Mouse (Mus musculus) limb, embryonic 14.5 days (tissue): ENCODE measurements around the gene Tbc1d14. TPM values are rescaled to one million over a fixed set of nuclear protein-coding genes. Genes with fewer than 3 reads are reported as not detected.

Source experiments
- ATAC-seq: fragments of 200-750 bp; cut with Nextera tagmentation; 2 replicates; pipeline ENCODE4 v1.8.0; 2017; ENCODE audit warnings: low read depth, moderate number of reproducible peaks, moderate TSS enrichment; ENCODE audit not compliant: low FRiP score
- DNase-seq: peaks from one replicate; pipeline ENCODE4 v3.0.0-alpha.2; 2015; ENCODE audit warnings: low spot score
- H3K27ac ChIP-seq: fragments of 300-500 bp; sonication (generic); replicated peaks from 2 replicates; pipeline ENCODE4 v1.5.1; 2014; ENCODE audit warnings: low read depth, mild to moderate bottlenecking, low read length, moderate library complexity, mixed read lengths
- H3K27me3 ChIP-seq: fragments of 300-500 bp; sonication (generic); 2 replicates; pipeline ENCODE4 v1.6.1; 2014; ENCODE audit warnings: low read length, mixed read lengths; ENCODE audit not compliant: control insufficient read depth, insufficient read depth
- H3K36me3 ChIP-seq: fragments of 300-500 bp; sonication (generic); 2 replicates; pipeline ENCODE4 v1.6.1; 2014; ENCODE audit warnings: mild to moderate bottlenecking, low read length, moderate library complexity, mixed read lengths; ENCODE audit not compliant: control insufficient read depth, insufficient read depth
- H3K4me1 ChIP-seq: fragments of 300-500 bp; sonication (generic); 2 replicates; pipeline ENCODE4 v1.6.1; 2014; ENCODE audit warnings: antibody characterized with exemption, low read length, mixed read lengths; ENCODE audit not compliant: control insufficient read depth, insufficient read depth
- H3K4me2 ChIP-seq: fragments of 300-500 bp; sonication (generic); replicated peaks from 2 replicates; pipeline ENCODE4 v1.6.1; 2014; ENCODE audit warnings: low read depth, mild to moderate bottlenecking, low read length, moderate library complexity; ENCODE audit not compliant: severe bottlenecking
- H3K4me3 ChIP-seq: fragments of 300-500 bp; sonication (generic); replicated peaks from 2 replicates; pipeline ENCODE4 v1.5.1; 2014; ENCODE audit warnings: low read length
- H3K9ac ChIP-seq: fragments of 300-500 bp; sonication (generic); 2 replicates; pipeline ENCODE4 v1.6.1; 2014; ENCODE audit warnings: mild to moderate bottlenecking, low read depth, low read length, moderate library complexity; ENCODE audit not compliant: severe bottlenecking
- H3K9me3 ChIP-seq: fragments of 300-500 bp; sonication (generic); 2 replicates; pipeline ENCODE4 v1.6.1; 2016; ENCODE audit warnings: low read length; ENCODE audit not compliant: control insufficient read depth
- POLR2A ChIP-seq: fragments of 200-500 bp; IDR thresholded peaks from 2 replicates; pipeline ENCODE4 v1.8.0; 2012; ENCODE audit warnings: inconsistent platforms, mild to moderate bottlenecking, moderate library complexity, borderline replicate concordance; ENCODE audit not compliant: insufficient read depth, insufficient read length; ENCODE audit errors: extremely low read depth
- WGBS: fragments of 180-500 bp; shearing (Covaris S2); extraction: QIAGEN DNeasy Blood & Tissue Kit; methylation state at CpG from one replicate; pipeline ENCODE4 v1.1.7; 2014; 5-methylcytosine and 5-hydroxymethylcytosine counted together
- polyA plus RNA-seq, 2 experiments: library from polyadenylated mRNA; depleted of rRNA in 1 of 2; stranded (reverse) in 1 of 2; unstranded in 1 of 2; fragments of >200 nt; fragmentation: Nextera tagmentation in 1 of 2; extraction: Ambion mirVana in 1 of 2; gene quantifications; 2 replicates each; pipeline versions ENCODE4 v1.2.1 to v1.2.3; 2012 to 2014

Tbc1d14 gene
- polyA plus RNA-seq, 2 experiments = 37.9 to 46.6 TPM

GRCm38 (mm10) chr5:36618356-36618755 lies 25.3 kb upstream of the Tbc1d14 start:
- H3K4me1 ChIP-seq = no peaks in the 10 kb centered on the region
- peaks cover 54% of the 10 kb centered on the region for H3K36me3 ChIP-seq
- ATAC-seq (no peak), DNase-seq (no peak)
- no peaks in the 10 kb centered on the region for H3K27me3 ChIP-seq
- no peak overlapping the region for H3K27ac ChIP-seq
- H3K9ac ChIP-seq = no peak overlapping the region
- no peak overlapping the region for H3K4me2 ChIP-seq
- H3K4me3 ChIP-seq = no peak overlapping the region
- H3K9me3 ChIP-seq = no peaks in the 10 kb centered on the region
- TF ChIP-seq POLR2A = no peak
- 78% methylated on average over 4 of the region's 4 CpGs for WGBS

GRCm38 (mm10) chr5:36614124-36614523 lies 21.0 kb upstream of the Tbc1d14 start:
- H3K4me1 ChIP-seq = no peaks in the 10 kb centered on the region
- H3K36me3 ChIP-seq = peaks cover 78% of the 10 kb centered on the region
- WGBS = 87% methylated on average over 4 of the region's 4 CpGs

GRCm38 (mm10) chr5:36608939-36609499 lies 15.9 kb upstream of the Tbc1d14 start:
- H3K36me3 ChIP-seq = peaks cover 66% of the 10 kb centered on the region
- H3K27ac ChIP-seq = no peak overlapping the region
- TF ChIP-seq POLR2A = no peak
- H3K9me3 ChIP-seq = no peaks in the 10 kb centered on the region
- H3K4me2 ChIP-seq = no peak overlapping the region
- no peak for DNase-seq
- no peaks in the 10 kb centered on the region for H3K27me3 ChIP-seq
- no peak overlapping the region for H3K4me3 ChIP-seq
- H3K4me1 ChIP-seq = no peaks in the 10 kb centered on the region
- H3K9ac ChIP-seq = no peak overlapping the region
- ATAC-seq = no peak; the same call in 1 of the 2 replicates
- WGBS = 73% methylated on average over 2 of the region's 2 CpGs

More at GRCm38 (mm10) chr5:36614124-36614523, 21.0 kb upstream of the Tbc1d14 start:
- H3K27me3 ChIP-seq = no peaks in the 10 kb centered on the region
- no peaks in the 10 kb centered on the region for H3K9me3 ChIP-seq
- H3K27ac ChIP-seq = no peak overlapping the region
- H3K4me3 ChIP-seq = no peak overlapping the region
- DNase-seq (no peak), ATAC-seq (no peak)
- TF ChIP-seq POLR2A = no peak
- H3K9ac ChIP-seq = no peak overlapping the region
- H3K4me2 ChIP-seq = no peak overlapping the region

- Histone ChIP-seq H3K4me2 (no peak overlapping the region), H3K9me3 (no peaks in the 10 kb centered on the region), H3K36me3 (peaks cover 71% of the 10 kb centered on the region), H3K9ac (no peak overlapping the region), H3K27ac (no peak overlapping the region), H3K27me3 (no peaks in the 10 kb centered on the region), H3K4me3 (no peak overlapping the region), H3K4me1 (no peaks in the 10 kb centered on the region)
- 77% methylated on average over 5 of the region's 5 CpGs for WGBS
- ATAC-seq = no peak
- no peak for DNase-seq
- no peak for TF ChIP-seq POLR2A
Measured at GRCm38 (mm10) chr5:36603031-36603430, 10.0 kb upstream of the Tbc1d14 start.

- TF ChIP-seq POLR2A = no peak
- Histone ChIP-seq H3K9me3 (no peaks in the 10 kb centered on the region), H3K4me3 (no peak overlapping the region), H3K4me2 (no peak overlapping the region), H3K27me3 (no peaks in the 10 kb centered on the region), H3K36me3 (peaks cover 63% of the 10 kb centered on the region), H3K27ac (no peak overlapping the region), H3K9ac (no peak overlapping the region), H3K4me1 (no peaks in the 10 kb centered on the region)
- 94% methylated on average over 9 of the region's 9 CpGs for WGBS
- DNase-seq (no peak), ATAC-seq (no peak)
Measured at GRCm38 (mm10) chr5:36602028-36602427, 9.0 kb upstream of the Tbc1d14 start.
